Comparison of ENCODE assay signal across 17 mouse cellular contexts in genomic region chr12:37654256-37654655, GRCm38 (mm10).
"Had no signal": no experiment of that assay in that cellular context is flagged by ENCODE, and none has a peak within 500 bp of the region (broad histone marks: within the 10 kb centered on the region; RNA-seq: fewer than 3 reads in every experiment).

No protein-coding gene starts in this region.

- H3K4me1 ChIP-seq: neural tube, embryonic 12.5 days; neural tube, embryonic 13.5 days; neural tube, embryonic 15.5 days; stomach, embryonic 15.5 days had no signal

- H3K9ac ChIP-seq: neural tube, embryonic 12.5 days; neural tube, embryonic 13.5 days; neural tube, embryonic 15.5 days; stomach, embryonic 15.5 days had no signal

- H3K36me3 ChIP-seq: neural tube, embryonic 12.5 days; neural tube, embryonic 13.5 days; neural tube, embryonic 15.5 days; stomach, embryonic 15.5 days had no signal

- H3K9me3 ChIP-seq: neural tube, embryonic 12.5 days; neural tube, embryonic 13.5 days; neural tube, embryonic 15.5 days; stomach, embryonic 15.5 days had no signal

- DNase-seq: retina, postnatal 1 day; right cerebral cortex, adult 18-20 months; right cerebral cortex, postnatal 14 days; right cerebral cortex, postnatal 25 days; right cerebral cortex, postnatal 4 days; spleen, adult 18-20 months; thymus, adult 18-20 months; thymus, adult 2 months; thymus, postnatal 14 days; thymus, postnatal 25 days; thymus, postnatal 36 days; thymus, postnatal 4 days had no signal

- H3K27ac ChIP-seq: neural tube, embryonic 12.5 days; neural tube, embryonic 13.5 days; neural tube, embryonic 15.5 days; stomach, embryonic 15.5 days; stomach, postnatal 0 days had no signal

- H3K4me3 ChIP-seq: neural tube, embryonic 12.5 days; neural tube, embryonic 13.5 days; neural tube, embryonic 15.5 days; stomach, embryonic 15.5 days had no signal
